Mouse (Mus musculus) brain, embryonic 14.5 days (tissue): ENCODE measurements around the gene Serpinb1a.

ENCODE experiments used
- CTCF ChIP-seq: fragments of 200-500 bp; IDR thresholded peaks from 2 replicates; pipeline ENCODE4 v1.5.1; 2012; ENCODE audit warnings: inconsistent platforms, mild to moderate bottlenecking, moderate library complexity, borderline replicate concordance; ENCODE audit not compliant: insufficient read depth, insufficient read length; ENCODE audit errors: extremely low read depth
- POLR2A ChIP-seq: fragments of 200-500 bp; IDR thresholded peaks from 2 replicates; pipeline ENCODE4 v1.6.1; 2012; ENCODE audit warnings: mild to moderate bottlenecking, inconsistent platforms, borderline replicate concordance; ENCODE audit not compliant: poor library complexity, insufficient read depth, insufficient read length, severe bottlenecking; ENCODE audit errors: extremely low read depth

GRCm38 (mm10) chr13:32853073-32853472 lies 2.1 kb upstream of the Serpinb1a start:
- TF ChIP-seq CTCF = no peak
- no peak for TF ChIP-seq POLR2A
